Mouse (Mus musculus): ENCODE measurements around the gene Sh2d5. TPM values are rescaled to one million over a fixed set of nuclear protein-coding genes. Genes with fewer than 3 reads are reported as not detected.
A peak's percentile ranks its signal among the peaks of the same experiment; 100 is the strongest.

Gene Sh2d5
- 0.31 and 0.41 TPM in 2 replicates for polyA plus RNA-seq (2016; fragmentation: Nextera tagmentation; extraction: Ambion mirVana)

DNA sequence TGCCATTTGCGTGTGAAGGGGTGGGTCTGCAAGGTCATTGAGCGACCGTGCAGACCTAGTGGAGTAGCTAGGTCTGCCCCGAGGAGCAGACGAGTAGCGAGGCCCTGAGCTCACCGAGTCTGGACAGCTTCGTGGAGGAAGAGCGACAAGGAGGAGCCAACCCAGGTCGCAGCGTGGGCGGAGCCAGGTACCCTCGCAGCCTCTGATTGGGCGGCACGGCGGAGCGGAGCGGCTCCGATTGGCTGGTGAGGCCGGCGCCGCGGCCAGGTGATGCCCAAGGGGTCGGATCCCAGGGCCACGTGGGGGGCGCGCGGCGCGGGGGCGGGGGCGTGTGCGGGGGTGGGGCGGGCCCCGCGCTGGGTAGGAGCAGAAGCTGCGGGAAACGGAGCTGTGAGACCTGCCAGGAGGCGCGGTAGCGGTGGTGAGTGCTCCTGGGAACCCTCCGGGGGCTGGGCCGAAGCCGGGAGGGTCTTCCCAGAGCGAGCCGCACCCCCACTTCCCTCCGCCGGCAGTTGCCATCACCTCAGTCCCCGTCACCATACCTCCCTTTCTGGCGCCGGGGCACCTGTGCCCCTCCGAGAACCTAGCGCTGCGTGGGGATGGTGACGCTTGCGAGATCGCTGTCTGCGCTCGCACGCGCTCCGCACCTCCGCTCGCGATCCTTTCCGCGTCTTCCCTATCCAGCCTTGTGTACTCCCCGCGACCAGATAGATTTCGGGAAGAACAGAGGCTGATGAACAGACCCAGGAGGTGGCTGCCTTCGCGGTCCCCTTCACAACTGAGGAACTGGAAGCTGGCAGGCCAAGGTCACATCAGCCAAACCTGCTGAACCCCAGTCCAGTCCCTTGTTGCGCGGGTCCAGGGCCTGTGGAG is at the start of gene Sh2d5, which contains the start of gene Kif17:
Gene Sh2d5, plus strand, starts transcription at position 316 of the 873 bp plus-strand sequence.
Gene Kif17, plus strand, starts transcription at position 348 of the 873 bp plus-strand sequence.
- Histone ChIP-seq H3K9me3 (replicated peaks) (no peaks in the 10 kb centered on the region), H3K4me3 (peak within 1 kb of the TSS; percentile 57), H3K27me3 (replicated peaks) (peaks cover 53% of the 10 kb centered on the region), H3K9ac (peak within 1 kb of the TSS; percentile 47), H3K36me3 (peaks cover 22% of the 10 kb centered on the region), H3K4me2 (peak within 1 kb of the TSS; percentile 98), H3K27ac (ENCODE audit: poor library complexity, severe bottlenecking) (no peak within 1 kb of the TSS), H3K4me1 (replicated peaks) (peaks cover 35% of the 10 kb centered on the region)
- peak; percentile 86 for ATAC-seq (ENCODE audit: insufficient number of reproducible peaks, low FRiP score)
- WGBS = under 1% methylated on average over 49 of the region's 74 CpGs

DNA sequence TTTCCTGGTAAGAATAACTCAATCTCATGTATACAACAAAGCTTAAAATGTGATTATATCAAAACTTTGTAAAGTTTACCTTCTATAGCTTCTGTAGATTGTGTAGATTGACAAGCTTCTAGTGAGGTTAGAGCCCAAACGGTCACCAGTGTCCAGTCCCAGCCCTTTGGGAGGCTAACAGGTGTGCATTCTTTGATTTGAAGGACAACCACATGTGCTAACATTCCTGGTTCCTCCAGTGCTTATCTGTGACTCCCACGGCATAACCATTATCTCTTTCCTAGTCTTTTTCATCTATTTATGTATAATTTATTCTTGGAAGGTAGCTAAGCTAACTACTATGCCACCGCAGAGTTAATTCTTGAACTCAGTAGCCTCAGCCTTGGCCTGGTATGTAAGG is 49.4 kb upstream of the Sh2d5 start:
- WGBS = 73% methylated on average over 3 of the region's 3 CpGs
- H3K9me3 ChIP-seq (replicated peaks) = no peaks in the 10 kb centered on the region
- ATAC-seq (ENCODE audit: insufficient number of reproducible peaks, low FRiP score) = no peak
- no peak overlapping the region for H3K4me3 ChIP-seq
- H3K27ac ChIP-seq (ENCODE audit: poor library complexity, severe bottlenecking) = no peak overlapping the region
- no peak overlapping the region for H3K9ac ChIP-seq
- H3K4me2 ChIP-seq = no peak overlapping the region
- H3K36me3 ChIP-seq = peaks cover 92% of the 10 kb centered on the region
- H3K27me3 ChIP-seq (replicated peaks) = no peaks in the 10 kb centered on the region
- H3K4me1 ChIP-seq (replicated peaks) = no peaks in the 10 kb centered on the region

DNA sequence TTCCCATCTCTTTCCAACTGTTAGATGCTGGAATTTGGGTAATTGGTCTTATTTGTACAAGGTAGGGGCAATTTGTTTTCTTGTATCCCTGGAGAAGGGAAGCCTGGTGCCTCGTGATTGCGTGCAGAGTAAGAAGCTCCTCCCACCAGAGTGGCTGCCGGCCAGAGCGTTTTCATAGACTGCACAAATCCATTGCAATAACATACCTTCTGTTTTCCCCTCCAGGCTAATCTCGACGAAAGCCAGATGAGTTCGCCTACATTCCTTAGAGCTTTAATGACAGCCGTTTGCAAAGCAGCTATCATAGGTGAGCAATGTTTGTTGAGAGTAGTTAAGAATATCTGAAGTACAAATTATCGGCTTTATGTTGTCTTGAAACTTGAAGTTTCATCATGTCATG is 48.5 kb upstream of the Sh2d5 start:
- ATAC-seq (ENCODE audit: insufficient number of reproducible peaks, low FRiP score) = no peak
- no peaks in the 10 kb centered on the region for H3K27me3 ChIP-seq (replicated peaks)

DNA sequence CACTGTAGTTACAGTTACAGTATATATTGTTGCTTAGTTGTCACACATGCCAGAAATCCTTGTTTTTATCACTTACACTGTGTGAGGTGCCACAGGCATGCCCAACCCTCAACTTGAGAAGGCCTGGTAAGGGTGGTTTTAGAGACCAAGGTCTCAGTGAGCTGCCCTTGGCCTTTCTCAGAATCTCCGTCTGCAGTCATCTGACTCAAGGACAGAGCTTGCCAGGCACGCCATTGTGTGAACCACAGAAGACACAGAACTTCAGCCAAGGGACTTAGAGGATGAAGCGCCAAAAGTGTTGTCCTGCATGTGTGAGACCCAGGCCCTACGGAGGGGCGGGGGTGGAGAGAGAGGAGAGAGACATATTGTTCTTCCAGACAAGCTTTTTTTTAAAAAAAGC is 40.1 kb upstream of the Sh2d5 start:
- Histone ChIP-seq H3K27ac (ENCODE audit: poor library complexity, severe bottlenecking) (no peak overlapping the region), H3K9me3 (replicated peaks) (no peaks in the 10 kb centered on the region), H3K27me3 (replicated peaks) (no peaks in the 10 kb centered on the region), H3K4me2 (no peak overlapping the region), H3K9ac (no peak overlapping the region), H3K36me3 (peaks cover 43% of the 10 kb centered on the region), H3K4me3 (no peak overlapping the region), H3K4me1 (replicated peaks) (no peaks in the 10 kb centered on the region)
- no peak for ATAC-seq (ENCODE audit: insufficient number of reproducible peaks, low FRiP score)
- 79% methylated on average over 5 of the region's 5 CpGs for WGBS

More for the DNA sequence above, 48.5 kb upstream of the Sh2d5 start:
- Histone ChIP-seq H3K27ac (ENCODE audit: poor library complexity, severe bottlenecking) (no peak overlapping the region), H3K4me1 (replicated peaks) (no peaks in the 10 kb centered on the region), H3K36me3 (peaks cover 90% of the 10 kb centered on the region), H3K9ac (no peak overlapping the region), H3K4me3 (no peak overlapping the region), H3K4me2 (no peak overlapping the region), H3K9me3 (replicated peaks) (no peaks in the 10 kb centered on the region)
- WGBS = 46% methylated on average over 9 of the region's 9 CpGs

DNA sequence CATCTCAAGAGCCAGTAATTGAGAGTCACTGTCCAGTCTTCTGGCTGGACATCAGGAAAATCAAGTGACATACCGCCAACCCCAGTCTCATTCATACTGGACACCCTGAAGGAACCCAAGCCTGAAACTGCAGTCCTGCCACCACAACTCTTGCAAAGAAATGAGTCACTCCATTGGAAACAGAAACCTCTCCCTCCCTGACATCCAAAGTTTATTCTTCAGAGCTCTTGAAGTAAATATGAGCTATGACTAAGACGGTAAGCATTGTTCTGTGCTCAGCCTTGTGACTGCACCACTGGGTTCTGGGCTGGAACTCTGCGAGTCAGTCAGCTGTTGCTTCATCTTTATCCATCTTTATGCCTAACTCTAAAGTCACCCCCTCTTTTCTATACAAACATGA is 36.3 kb upstream of the Sh2d5 start:
- Histone ChIP-seq H3K9me3 (replicated peaks) (no peaks in the 10 kb centered on the region), H3K4me2 (no peak overlapping the region), H3K9ac (no peak overlapping the region), H3K4me3 (no peak overlapping the region), H3K27ac (ENCODE audit: poor library complexity, severe bottlenecking) (no peak overlapping the region), H3K36me3 (peaks cover 14% of the 10 kb centered on the region), H3K27me3 (replicated peaks) (no peaks in the 10 kb centered on the region), H3K4me1 (replicated peaks) (peaks cover 14% of the 10 kb centered on the region)
- no peak for ATAC-seq (ENCODE audit: insufficient number of reproducible peaks, low FRiP score)
- WGBS = 84% methylated on average over 3 of the region's 3 CpGs

DNA sequence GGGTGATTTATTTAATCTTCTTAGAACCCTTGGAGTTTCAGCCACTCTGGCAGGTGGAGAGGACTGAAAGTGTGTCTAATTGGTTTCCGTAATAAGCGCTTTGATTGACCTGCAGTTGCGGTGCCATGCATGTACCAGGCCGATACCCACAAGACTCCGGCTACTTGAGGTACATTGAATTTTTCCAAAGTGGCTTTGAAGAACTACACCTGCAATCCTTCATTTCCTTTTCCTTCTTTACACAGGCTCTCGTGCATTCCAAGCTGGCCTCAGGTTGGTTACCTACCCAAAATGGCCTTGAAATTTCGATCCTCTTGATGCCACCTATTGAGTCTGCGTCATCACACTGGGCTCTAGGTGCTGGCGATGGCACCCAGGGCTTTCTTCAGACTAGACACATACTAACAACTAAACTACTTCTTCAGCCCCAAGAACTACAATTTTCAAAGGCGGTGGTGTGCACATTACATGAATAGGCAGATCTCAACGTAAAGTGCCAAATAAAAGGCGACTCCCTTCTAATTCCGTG is 34.5 kb upstream of the Sh2d5 start:
- peak overlapping the region; percentile 84 for H3K4me2 ChIP-seq
- peak overlapping the region; percentile 99 for H3K27ac ChIP-seq (ENCODE audit: poor library complexity, severe bottlenecking)
- no peaks in the 10 kb centered on the region for H3K9me3 ChIP-seq (replicated peaks)
- WGBS = 47% methylated on average over 13 of the region's 13 CpGs
- peak overlapping the region; percentile 98 for H3K9ac ChIP-seq
- no peaks in the 10 kb centered on the region for H3K36me3 ChIP-seq
- peak overlapping the region; percentile 87 for H3K4me3 ChIP-seq
- H3K4me1 ChIP-seq (replicated peaks) = peaks cover 31% of the 10 kb centered on the region
- H3K27me3 ChIP-seq (replicated peaks) = no peaks in the 10 kb centered on the region
- ATAC-seq (ENCODE audit: insufficient number of reproducible peaks, low FRiP score) = no peak

DNA sequence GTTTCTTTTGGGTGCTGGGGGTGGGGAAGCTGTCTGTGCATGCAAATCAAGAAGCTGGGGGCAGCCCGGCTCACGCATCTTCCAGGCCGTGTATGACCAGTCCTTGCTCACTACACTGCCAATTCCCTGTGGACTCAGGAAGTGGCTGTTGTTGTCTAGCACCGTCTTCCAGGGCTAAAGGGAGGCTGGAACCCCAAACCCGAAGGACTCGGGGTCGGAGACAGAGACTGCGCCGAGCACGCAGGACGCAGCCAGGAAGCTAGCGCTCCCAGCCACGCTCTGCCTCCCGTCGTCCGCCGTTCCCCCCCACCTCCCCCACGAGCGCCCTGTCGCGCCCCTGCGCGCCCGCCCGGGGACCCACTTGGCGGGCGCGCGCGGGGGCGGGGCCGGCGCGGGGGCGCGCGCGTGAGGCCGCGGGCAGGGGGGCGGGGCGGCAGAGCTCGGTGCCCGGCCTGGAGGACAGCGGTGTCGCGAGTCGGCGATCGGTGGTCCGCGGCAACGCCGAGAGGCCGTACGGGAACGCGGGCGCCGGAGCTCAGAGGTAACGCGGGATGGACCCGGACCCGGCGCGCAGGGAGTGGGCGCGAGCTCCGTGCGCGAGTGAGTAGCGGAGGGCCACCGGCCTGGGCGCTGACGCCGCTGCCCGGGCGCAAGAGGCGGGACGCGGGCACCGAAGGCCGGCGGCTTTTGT is 33.9 kb upstream of the Sh2d5 start, which contains the start of gene Hp1bp3:
Gene Hp1bp3, plus strand, starts transcription at position 97 of the 691 bp plus-strand sequence.
- peak within 1 kb of the TSS; percentile 98 for H3K9ac ChIP-seq
- peak within 1 kb of the TSS; percentile 84 for H3K4me2 ChIP-seq
- peaks cover 33% of the 10 kb centered on the region for H3K4me1 ChIP-seq (replicated peaks)
- no peaks in the 10 kb centered on the region for H3K27me3 ChIP-seq (replicated peaks)
- H3K4me3 ChIP-seq = peak within 1 kb of the TSS; percentile 87
- no peaks in the 10 kb centered on the region for H3K9me3 ChIP-seq (replicated peaks)
- WGBS = under 1% methylated on average over 78 of the region's 84 CpGs
- peak within 1 kb of the TSS; percentile 99 for H3K27ac ChIP-seq (ENCODE audit: poor library complexity, severe bottlenecking)
- peak; percentile 76 for ATAC-seq (ENCODE audit: insufficient number of reproducible peaks, low FRiP score)
- H3K36me3 ChIP-seq = no peaks in the 10 kb centered on the region

DNA sequence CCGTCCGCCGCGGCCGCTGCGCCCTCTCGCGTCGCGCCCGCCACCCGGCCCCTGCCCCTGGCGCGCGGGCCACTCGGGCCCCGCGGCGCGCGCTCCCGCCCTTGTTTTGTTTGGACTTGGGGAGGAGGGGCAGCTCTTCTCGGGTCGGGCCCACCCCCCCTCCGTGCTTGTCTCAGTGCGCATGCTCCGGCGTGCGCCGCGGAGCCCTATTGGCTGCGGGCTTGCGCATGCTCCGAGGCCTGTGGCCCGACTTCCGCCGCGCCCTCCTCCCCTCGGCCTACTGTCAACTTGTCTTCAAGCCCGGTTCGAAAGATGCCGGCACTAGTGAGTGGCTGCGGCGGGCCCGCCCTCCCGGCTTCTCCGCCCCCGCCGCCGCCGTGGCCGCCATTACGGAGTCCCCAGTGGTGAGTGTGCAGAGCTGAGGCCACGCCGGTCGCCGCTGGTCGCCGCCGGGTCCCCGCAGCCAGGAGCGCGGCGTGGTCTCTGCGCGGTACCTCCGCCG is 33.3 kb upstream of the Sh2d5 start:
- peak overlapping the region; percentile 98 for H3K9ac ChIP-seq
- peak overlapping the region; percentile 99 for H3K27ac ChIP-seq (ENCODE audit: poor library complexity, severe bottlenecking)
- H3K27me3 ChIP-seq (replicated peaks) = no peaks in the 10 kb centered on the region
- H3K36me3 ChIP-seq = peaks cover under 1% of the 10 kb centered on the region
- peak; percentile 97 for ATAC-seq (ENCODE audit: insufficient number of reproducible peaks, low FRiP score)
- WGBS = under 1% methylated on average over 49 of the region's 68 CpGs
- peaks cover 33% of the 10 kb centered on the region for H3K4me1 ChIP-seq (replicated peaks)
- peak overlapping the region; percentile 84 for H3K4me2 ChIP-seq
- peak overlapping the region; percentile 87 for H3K4me3 ChIP-seq
- no peaks in the 10 kb centered on the region for H3K9me3 ChIP-seq (replicated peaks)

DNA sequence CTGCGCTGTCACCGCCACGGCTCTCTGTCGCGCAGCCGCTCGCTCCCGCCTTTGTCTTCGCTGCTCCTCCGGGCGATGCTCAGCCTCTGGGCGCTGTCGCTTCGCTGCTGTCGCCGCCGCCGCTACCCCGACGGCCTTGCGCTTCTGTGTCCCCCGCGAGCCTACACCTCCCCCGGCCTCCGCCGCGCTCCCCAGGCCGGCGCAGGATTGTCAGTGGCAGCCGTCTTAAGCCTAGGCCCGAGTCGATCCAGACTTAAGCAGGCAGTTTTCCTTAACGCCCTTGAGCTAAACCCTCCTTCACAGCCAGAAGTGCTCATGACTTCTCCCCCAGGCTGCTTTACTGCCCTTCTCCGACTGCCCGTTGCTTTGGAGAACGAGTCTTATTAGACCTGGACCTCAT is 32.8 kb upstream of the Sh2d5 start:
- H3K4me1 ChIP-seq (replicated peaks) = peaks cover 36% of the 10 kb centered on the region

DNA sequence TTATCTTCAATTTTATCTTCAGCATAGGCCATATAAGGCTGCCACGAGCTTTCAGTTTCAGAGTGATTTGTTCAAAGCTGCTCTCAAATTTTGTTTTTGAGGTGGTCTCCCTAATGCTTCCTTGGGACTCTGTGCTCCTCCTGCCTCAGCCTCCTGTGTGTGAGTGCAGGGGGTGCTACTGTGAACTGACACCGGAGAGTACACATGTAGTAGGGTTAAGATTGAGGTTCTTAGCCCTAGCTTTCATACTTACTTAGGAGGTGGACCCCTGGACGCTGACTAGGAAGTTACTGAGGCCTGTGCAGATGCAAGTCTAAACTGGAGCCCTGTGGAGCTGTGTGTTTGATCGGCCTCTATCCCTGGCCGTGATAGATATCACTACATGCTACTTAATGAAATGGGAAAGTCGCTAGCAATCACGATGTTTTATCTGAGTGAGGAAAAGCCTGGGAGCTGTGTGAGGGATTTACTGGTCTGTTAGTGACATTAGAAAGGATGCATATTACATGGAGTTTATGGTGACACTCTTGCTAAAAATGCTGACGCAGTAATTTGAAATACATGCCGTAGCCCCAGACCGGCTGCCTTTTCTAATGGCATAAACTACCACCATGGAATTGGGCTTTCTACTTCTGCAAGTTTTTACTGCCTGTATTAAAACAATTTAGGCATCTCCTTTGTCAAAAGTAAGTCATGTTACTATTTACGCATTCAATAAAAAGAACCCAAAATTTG is 32.1 kb upstream of the Sh2d5 start:
- peaks cover 13% of the 10 kb centered on the region for H3K36me3 ChIP-seq
- H3K9me3 ChIP-seq (replicated peaks) = no peaks in the 10 kb centered on the region
- H3K4me2 ChIP-seq = peak overlapping the region; percentile 84
- H3K27ac ChIP-seq (ENCODE audit: poor library complexity, severe bottlenecking) = peak overlapping the region; percentile 92
- no peaks in the 10 kb centered on the region for H3K27me3 ChIP-seq (replicated peaks)
- H3K4me3 ChIP-seq = peak overlapping the region; percentile 87
- no peak for ATAC-seq (ENCODE audit: insufficient number of reproducible peaks, low FRiP score)
- H3K4me1 ChIP-seq (replicated peaks) = peaks cover 36% of the 10 kb centered on the region
- H3K9ac ChIP-seq = peak overlapping the region; percentile 98
- 73% methylated on average over 11 of the region's 11 CpGs for WGBS

More for the DNA sequence above, 32.8 kb upstream of the Sh2d5 start:
- WGBS = under 1% methylated on average over 36 of the region's 36 CpGs
- peaks cover 6% of the 10 kb centered on the region for H3K36me3 ChIP-seq
- ATAC-seq (ENCODE audit: insufficient number of reproducible peaks, low FRiP score) = peak; percentile 22
- H3K27ac ChIP-seq (ENCODE audit: poor library complexity, severe bottlenecking) = peak overlapping the region; percentile 92
- no peaks in the 10 kb centered on the region for H3K27me3 ChIP-seq (replicated peaks)
- H3K9ac ChIP-seq = peak overlapping the region; percentile 98
- peak overlapping the region; percentile 87 for H3K4me3 ChIP-seq
- H3K4me2 ChIP-seq = peak overlapping the region; percentile 84
- no peaks in the 10 kb centered on the region for H3K9me3 ChIP-seq (replicated peaks)

All from heart, embryonic 12.5 days (tissue).